Mouse (Mus musculus): ENCODE data around the gene Edaradd.

DNA sequence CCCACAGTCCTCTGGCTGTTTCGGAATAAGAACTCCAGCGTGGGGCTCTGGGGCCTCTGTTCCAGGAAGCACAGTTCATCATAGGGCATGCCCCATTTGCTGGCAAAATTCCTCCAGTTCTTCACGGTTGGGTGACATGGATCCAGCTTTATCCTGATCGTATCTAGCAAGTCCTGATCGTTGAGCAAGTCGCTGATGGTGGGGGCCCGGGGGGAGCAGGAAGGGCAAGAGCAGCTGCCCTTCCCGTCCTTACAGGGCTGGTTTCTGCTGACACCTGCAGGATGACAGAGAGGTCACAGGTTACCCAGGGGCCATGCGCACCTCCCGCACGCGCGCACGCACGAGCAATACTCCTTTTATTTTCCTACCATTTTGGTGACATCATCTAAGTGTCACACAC, 41.9 kb downstream of the Edaradd start:
- no peak for TF ChIP-seq CTCF (IDR thresholded peaks at IDR 0.05; ENCODE audit: low read depth)
- no peak for TF ChIP-seq EP300 (IDR thresholded peaks at IDR 0.05; ENCODE audit: low read depth)

Measured in heart, postnatal 0 days (tissue).